Mouse (Mus musculus): ENCODE measurements around the gene Gm6034.
"Not testable (repeated sequence)": the region's sequence is repeated elsewhere in the genome, so short reads cannot be mapped to it uniquely, and the experiment has no call there.

GRCm38 (mm10) chr17:36042610-36043169 is at the start of gene Gm6034, which contains the start of gene H2-T22:
- TF ChIP-seq MAFK (IDR thresholded peaks at IDR 0.05; ENCODE audit: insufficient read depth, low read depth, low read length), result peak; percentile 67
- TF ChIP-seq ZNF384 (IDR thresholded peaks at IDR 0.05; ENCODE audit: low read depth, low read length), result not testable (repeated sequence)
- peak; percentile 79 for TF ChIP-seq CHD2 (IDR thresholded peaks at IDR 0.05; ENCODE audit: low read depth, low read length)
